Mouse (Mus musculus) layer of hippocampus, postnatal 25 days (tissue): Measurements from ENCODE around the gene Rps19bp1. TPM values are rescaled to one million over a fixed set of nuclear protein-coding genes. Genes with fewer than 3 reads are reported as not detected.

Source experiments
- DNase-seq, 2 experiments: peaks; one replicate each; pipeline ENCODE4 v3.0.0; 2022; ENCODE audit warnings: mixed read lengths in 2 of 2, low spot score in 1 of 2; ENCODE audit errors: extremely low spot score in 1 of 2
- total RNA-seq, 2 experiments: library from RNA; stranded (reverse); gene quantifications; 2 replicates each; pipeline ENCODE4 v1.2.3; 2021

The Rps19bp1 gene
- total RNA-seq, 2 experiments from 2014 or later: 30.8 to 35.6 TPM

- no peak for DNase-seq
These were observed 43.1 kb downstream of the Rps19bp1 start for GRCm38 (mm10) chr15:80221031-80221430.

GRCm38 (mm10) chr15:80219705-80220657 is 44.1 kb downstream of the Rps19bp1 start:
- DNase-seq: no peak

GRCm38 (mm10) chr15:80219211-80219610 is 44.9 kb downstream of the Rps19bp1 start:
- DNase-seq: no peak

- no peak for DNase-seq
These were observed 46.6 kb downstream of the Rps19bp1 start for GRCm38 (mm10) chr15:80217476-80217875.

- no peak for DNase-seq
These were observed 47.7 kb downstream of the Rps19bp1 start for GRCm38 (mm10) chr15:80216480-80216820.

GRCm38 (mm10) chr15:80215716-80216479 is 48.2 kb downstream of the Rps19bp1 start:
- DNase-seq: peak in 1 of 2 experiments; percentile 59

GRCm38 (mm10) chr15:80213688-80214087 is 50.4 kb downstream of the Rps19bp1 start:
- no peak for DNase-seq

Other genes starting within 250 kb of the Rps19bp1 start
- gene Pdgfb, start 249.3 kb downstream of the Rps19bp1 start, total RNA-seq: 10 to 100 TPM; 28.9 to 33.6 TPM
- gene Syngr1, start 173.0 kb downstream of the Rps19bp1 start, total RNA-seq: 100 to 1,000 TPM; 387 to 409 TPM
- gene Rpl3, start 172.4 kb downstream of the Rps19bp1 start, total RNA-seq: 100 to 1,000 TPM; 494 to 606 TPM
- gene Tab1, start 131.2 kb downstream of the Rps19bp1 start, total RNA-seq: 10 to 100 TPM; 25.1 to 33.8 TPM
- 100 to 1,000 TPM; 111 to 113 TPM for gene Mgat3, start 90.6 kb downstream of the Rps19bp1 start, total RNA-seq
- 10 to 100 TPM; 31.8 to 33.0 TPM for gene Mief1, start 30.3 kb downstream of the Rps19bp1 start, total RNA-seq
- gene AC140267.1, start 28.5 kb downstream of the Rps19bp1 start, total RNA-seq: 10 to 100 TPM in 1 of 2 experiments, 1 to 10 TPM in 1; 6.3 to 21.1 TPM
- 10 to 100 TPM; 91.2 to 93.1 TPM for gene Atf4, start 9.1 kb downstream of the Rps19bp1 start, total RNA-seq
- gene Cacna1i, start 22.9 kb upstream of the Rps19bp1 start, total RNA-seq: 10 to 100 TPM; 39.7 to 43.4 TPM